Mouse (Mus musculus) embryonic fibroblast, embryonic 13.5 days (primary cell): Measurements from ENCODE around the gene Dnah8. TPM values are rescaled to one million over a fixed set of nuclear protein-coding genes. Genes with fewer than 3 reads are reported as not detected.

Source experiments
- H3K27ac ChIP-seq: 2 replicates; pipeline ENCODE4 v1.5.1; 2012; ENCODE audit warnings: low read length, control low read depth, inconsistent platforms; ENCODE audit not compliant: insufficient read depth
- H3K4me1 ChIP-seq: 2 replicates; pipeline ENCODE4 v1.6.1; 2011; ENCODE audit warnings: low read length; ENCODE audit not compliant: control insufficient read depth, insufficient read depth
- H3K4me3 ChIP-seq: 2 replicates; pipeline ENCODE4 v1.5.1; 2011; ENCODE audit warnings: mild to moderate bottlenecking, control low read depth, low read length; ENCODE audit not compliant: insufficient read depth
- CTCF ChIP-seq: IDR thresholded peaks from 2 replicates; pipeline ENCODE4 v1.5.1; 2011; ENCODE audit warnings: mild to moderate bottlenecking, control low read depth, low read length, moderate library complexity, borderline replicate concordance; ENCODE audit not compliant: insufficient read depth
- POLR2A ChIP-seq: IDR thresholded peaks from 2 replicates; pipeline ENCODE4 v1.6.1; 2011; ENCODE audit warnings: low read depth, mild to moderate bottlenecking, control low read depth, low read length, moderate library complexity
- polyA plus RNA-seq: library from polyadenylated mRNA; stranded (reverse); fragments of >200 nt; gene quantifications from 2 replicates; pipeline ENCODE4 v1.2.4, GENCODE M21; 2011; ENCODE audit warnings: low read depth; ENCODE audit not compliant: missing spikeins, insufficient read length

Dnah8 gene
- polyA plus RNA-seq, 1 experiment, result 1.7 TPM

- no peak overlapping the region for H3K4me3 ChIP-seq
- H3K4me1 ChIP-seq, result no peaks in the 10 kb centered on the region
- no peak for TF ChIP-seq CTCF
- TF ChIP-seq POLR2A, result no peak
- no peak overlapping the region for H3K27ac ChIP-seq
Observed at GRCm38 (mm10) chr17:30805511-30806059, 181.4 kb downstream of the Dnah8 start.

- H3K4me1 ChIP-seq, result no peaks in the 10 kb centered on the region
- H3K4me3 ChIP-seq, result no peak overlapping the region
- H3K27ac ChIP-seq, result no peak overlapping the region
- no peak for TF ChIP-seq CTCF
- TF ChIP-seq POLR2A, result no peak
Observed at GRCm38 (mm10) chr17:30808866-30809660, 184.9 kb downstream of the Dnah8 start.

- no peak for TF ChIP-seq POLR2A
- no peak for TF ChIP-seq CTCF
- H3K27ac ChIP-seq, result no peak overlapping the region
- H3K4me3 ChIP-seq, result no peak overlapping the region
- no peaks in the 10 kb centered on the region for H3K4me1 ChIP-seq
Observed at GRCm38 (mm10) chr17:30809926-30810660, 185.9 kb downstream of the Dnah8 start.

- TF ChIP-seq CTCF, result no peak
- no peak for TF ChIP-seq POLR2A
- Histone ChIP-seq H3K4me1 (no peaks in the 10 kb centered on the region), H3K4me3 (no peak overlapping the region), H3K27ac (no peak overlapping the region)
Observed at GRCm38 (mm10) chr17:30818543-30818942, 194.4 kb downstream of the Dnah8 start.

GRCm38 (mm10) chr17:30819134-30819533 is 195.0 kb downstream of the Dnah8 start:
- H3K27ac ChIP-seq, result no peak overlapping the region
- TF ChIP-seq CTCF (no peak), POLR2A (no peak)
- H3K4me1 ChIP-seq, result no peaks in the 10 kb centered on the region
- H3K4me3 ChIP-seq, result no peak overlapping the region

GRCm38 (mm10) chr17:30821115-30821514 is 197.0 kb downstream of the Dnah8 start:
- H3K4me3 ChIP-seq, result no peak overlapping the region
- no peak for TF ChIP-seq CTCF
- TF ChIP-seq POLR2A, result no peak
- no peaks in the 10 kb centered on the region for H3K4me1 ChIP-seq
- no peak overlapping the region for H3K27ac ChIP-seq

GRCm38 (mm10) chr17:30824473-30824872 is 200.3 kb downstream of the Dnah8 start:
- Histone ChIP-seq H3K4me3 (no peak overlapping the region), H3K4me1 (no peaks in the 10 kb centered on the region), H3K27ac (no peak overlapping the region)
- no peak for TF ChIP-seq POLR2A
- TF ChIP-seq CTCF, result no peak

- TF ChIP-seq POLR2A, result no peak
- TF ChIP-seq CTCF, result no peak
- H3K4me1 ChIP-seq, result no peaks in the 10 kb centered on the region
- no peak overlapping the region for H3K4me3 ChIP-seq
Observed at GRCm38 (mm10) chr17:30825731-30826304, 201.7 kb downstream of the Dnah8 start.

GRCm38 (mm10) chr17:30831170-30831569 is 207.0 kb downstream of the Dnah8 start:
- Histone ChIP-seq H3K27ac (no peak overlapping the region), H3K4me1 (no peaks in the 10 kb centered on the region), H3K4me3 (no peak overlapping the region)
- TF ChIP-seq CTCF, result no peak
- no peak for TF ChIP-seq POLR2A

More at GRCm38 (mm10) chr17:30825731-30826304, 201.7 kb downstream of the Dnah8 start:
- no peak overlapping the region for H3K27ac ChIP-seq
